Mouse (Mus musculus) midbrain, embryonic 15.5 days (tissue): Measurements from ENCODE around the gene Nudt21. TPM values are rescaled to one million over a fixed set of nuclear protein-coding genes. Genes with fewer than 3 reads are reported as not detected.
"Not testable (repeated sequence)": the region's sequence is repeated elsewhere in the genome, so short reads cannot be mapped to it uniquely, and the experiment has no call there.

Experiments
- ATAC-seq: fragments of 200-750 bp; cut with Nextera tagmentation; replicated peaks from 2 replicates; pipeline ENCODE4 v1.8.0; 2017; ENCODE audit warnings: moderate TSS enrichment
- H3K27ac ChIP-seq: fragments of 300-500 bp; sonication (generic); 2 replicates; pipeline ENCODE4 v1.5.1; 2015; ENCODE audit warnings: mild to moderate bottlenecking, inconsistent platforms
- H3K27me3 ChIP-seq: fragments of 300-500 bp; sonication (generic); replicated peaks from 2 replicates; pipeline ENCODE4 v1.6.1; 2015; ENCODE audit warnings: inconsistent platforms
- H3K36me3 ChIP-seq: fragments of 300-500 bp; sonication (generic); replicated peaks from 2 replicates; pipeline ENCODE4 v1.6.1; 2015; ENCODE audit warnings: inconsistent platforms
- H3K4me1 ChIP-seq: fragments of 300-500 bp; sonication (generic); 2 replicates; pipeline ENCODE4 v1.6.1; 2015; ENCODE audit warnings: inconsistent platforms
- H3K4me2 ChIP-seq: fragments of 300-500 bp; sonication (generic); 2 replicates; pipeline ENCODE4 v1.6.1; 2015; ENCODE audit warnings: inconsistent platforms, mild to moderate bottlenecking, moderate library complexity
- H3K4me3 ChIP-seq: fragments of 300-500 bp; sonication (generic); 2 replicates; pipeline ENCODE4 v1.5.1; 2015; ENCODE audit warnings: mild to moderate bottlenecking, inconsistent platforms
- H3K9ac ChIP-seq: fragments of 300-500 bp; sonication (generic); 2 replicates; pipeline ENCODE4 v1.6.1; 2015; ENCODE audit warnings: mild to moderate bottlenecking, inconsistent platforms
- H3K9me3 ChIP-seq: fragments of 300-500 bp; sonication (generic); 2 replicates; pipeline ENCODE4 v1.6.1; 2016; ENCODE audit warnings: inconsistent platforms
- WGBS: fragments of 180-500 bp; shearing (Covaris S2); methylation state at CpG from one replicate; pipeline ENCODE4 v1.1.7; 2015; ENCODE audit warnings: mixed read lengths; 5-methylcytosine and 5-hydroxymethylcytosine counted together
- polyA plus RNA-seq: library from polyadenylated mRNA; unstranded; fragments of >200 nt; fragmentation: Nextera tagmentation; extraction: Ambion mirVana; gene quantifications from 2 replicates; pipeline ENCODE4 v1.2.1, GENCODE M21; 2015

The Nudt21 gene
- 85.8 and 86.7 TPM in 2 replicates for polyA plus RNA-seq

- ATAC-seq, result peak; percentile 99
- 0% methylated on average over 39 of the region's 41 CpGs for WGBS
- H3K4me3 ChIP-seq, result peak within 1 kb of the TSS; percentile 98
- H3K4me1 ChIP-seq, result peaks cover 40% of the 10 kb centered on the region
- H3K36me3 ChIP-seq, result no peaks in the 10 kb centered on the region
- peak within 1 kb of the TSS; percentile 81 for H3K27ac ChIP-seq
- peak within 1 kb of the TSS; percentile 74 for H3K9ac ChIP-seq
- H3K27me3 ChIP-seq, result no peaks in the 10 kb centered on the region
- peak within 1 kb of the TSS; percentile 83 for H3K4me2 ChIP-seq
- no peaks in the 10 kb centered on the region for H3K9me3 ChIP-seq
Measured at GRCm38 (mm10) chr8:94036944-94037524, at the start of gene Nudt21, which contains the start of gene Ogfod1. Gene Nudt21, minus strand, starts transcription at chr8:94037031. Gene Ogfod1, plus strand, starts transcription at chr8:94037198.

GRCm38 (mm10) chr8:94076461-94077192 lies 39.8 kb upstream of the Nudt21 start:
- no peak overlapping the region for H3K4me3 ChIP-seq
- no peaks in the 10 kb centered on the region for H3K27me3 ChIP-seq
- WGBS, result 84% methylated on average over 12 of the region's 12 CpGs
- H3K9me3 ChIP-seq, result no peaks in the 10 kb centered on the region
- no peak for ATAC-seq
- 0 out of 2 replicates have a peak, but pooled peaks cover 21% of the 10 kb centered on the region for H3K36me3 ChIP-seq
- H3K4me1 ChIP-seq, result no peaks in the 10 kb centered on the region
- no peak overlapping the region for H3K9ac ChIP-seq
- H3K27ac ChIP-seq, result no peak overlapping the region
- H3K4me2 ChIP-seq, result no peak overlapping the region

GRCm38 (mm10) chr8:94068793-94069192 lies 32.0 kb upstream of the Nudt21 start:
- WGBS, result 93% methylated on average over 7 of the region's 7 CpGs
- no peak for ATAC-seq
- peaks cover 31% of the 10 kb centered on the region for H3K36me3 ChIP-seq

GRCm38 (mm10) chr8:94066121-94066863 lies 29.5 kb upstream of the Nudt21 start:
- ATAC-seq, result 0 out of 2 replicates have a peak, but pooled peaks have one; percentile 48
- H3K4me1 ChIP-seq, result no peaks in the 10 kb centered on the region

More at GRCm38 (mm10) chr8:94068793-94069192, 32.0 kb upstream of the Nudt21 start:
- no peaks in the 10 kb centered on the region for H3K4me1 ChIP-seq
- no peak overlapping the region for H3K9ac ChIP-seq
- no peak overlapping the region for H3K4me3 ChIP-seq
- no peak overlapping the region for H3K4me2 ChIP-seq
- H3K9me3 ChIP-seq, result no peaks in the 10 kb centered on the region
- no peak overlapping the region for H3K27ac ChIP-seq
- H3K27me3 ChIP-seq, result no peaks in the 10 kb centered on the region

GRCm38 (mm10) chr8:94057157-94057854 lies 20.5 kb upstream of the Nudt21 start:
- 54% methylated on average over 6 of the region's 6 CpGs for WGBS
- H3K27me3 ChIP-seq, result no peaks in the 10 kb centered on the region
- no peak overlapping the region for H3K27ac ChIP-seq
- H3K4me3 ChIP-seq, result no peak overlapping the region
- no peak for ATAC-seq
- no peaks in the 10 kb centered on the region for H3K9me3 ChIP-seq
- no peak overlapping the region for H3K4me2 ChIP-seq
- no peaks in the 10 kb centered on the region for H3K4me1 ChIP-seq
- peaks cover 41% of the 10 kb centered on the region; the same call in 1 of the 2 replicates for H3K36me3 ChIP-seq
- H3K9ac ChIP-seq, result no peak overlapping the region

More at GRCm38 (mm10) chr8:94066121-94066863, 29.5 kb upstream of the Nudt21 start:
- no peak overlapping the region for H3K4me3 ChIP-seq
- H3K9me3 ChIP-seq, result no peaks in the 10 kb centered on the region
- no peaks in the 10 kb centered on the region for H3K27me3 ChIP-seq
- peaks cover 36% of the 10 kb centered on the region for H3K36me3 ChIP-seq
- no peak overlapping the region for H3K27ac ChIP-seq
- 19% methylated on average over 11 of the region's 11 CpGs for WGBS
- H3K9ac ChIP-seq, result no peak overlapping the region
- H3K4me2 ChIP-seq, result no peak overlapping the region

GRCm38 (mm10) chr8:94052696-94053095 lies 15.9 kb upstream of the Nudt21 start:
- ATAC-seq, result no peak
- no peak overlapping the region for H3K27ac ChIP-seq
- no peak overlapping the region for H3K4me2 ChIP-seq
- no peak overlapping the region for H3K9ac ChIP-seq
- H3K9me3 ChIP-seq, result no peaks in the 10 kb centered on the region
- no peaks in the 10 kb centered on the region for H3K27me3 ChIP-seq
- no peak overlapping the region for H3K4me3 ChIP-seq
- 91% methylated on average over 12 of the region's 12 CpGs for WGBS
- H3K36me3 ChIP-seq, result peaks cover 29% of the 10 kb centered on the region; the same call in 1 of the 2 replicates
- H3K4me1 ChIP-seq, result no peaks in the 10 kb centered on the region

GRCm38 (mm10) chr8:94047845-94048244 lies 11.0 kb upstream of the Nudt21 start:
- 90% methylated on average over 2 of the region's 2 CpGs for whole genome bisulfite sequencing
- no peak overlapping the region for H3K4me2 ChIP-seq
- ATAC-seq, result no peak
- no peak overlapping the region for H3K9ac ChIP-seq
- H3K27ac ChIP-seq, result no peak overlapping the region
- H3K4me3 ChIP-seq, result no peak overlapping the region
- no peaks in the 10 kb centered on the region for H3K27me3 ChIP-seq
- no peaks in the 10 kb centered on the region for H3K9me3 ChIP-seq
- H3K36me3 ChIP-seq, result peaks cover 15% of the 10 kb centered on the region; the same call in 1 of the 2 replicates
- H3K4me1 ChIP-seq, result no peaks in the 10 kb centered on the region

GRCm38 (mm10) chr8:94037806-94038205 lies 975 bp upstream of the Nudt21 start:
- no peak for ATAC-seq
- H3K9me3 ChIP-seq, result no peaks in the 10 kb centered on the region
- peak overlapping the region; percentile 75 for H3K4me2 ChIP-seq
- no peaks in the 10 kb centered on the region for H3K36me3 ChIP-seq
- H3K27ac ChIP-seq, result peak overlapping the region; percentile 79; the same call in 1 of the 2 replicates
- H3K4me3 ChIP-seq, result peak overlapping the region; percentile 98
- peak overlapping the region; percentile 67 for H3K9ac ChIP-seq
- no peaks in the 10 kb centered on the region for H3K27me3 ChIP-seq
- peaks cover 40% of the 10 kb centered on the region for H3K4me1 ChIP-seq
- WGBS, result 7% methylated on average over 15 of the region's 15 CpGs

- H3K27ac ChIP-seq, result peak overlapping the region; percentile 81
- peaks cover 40% of the 10 kb centered on the region for H3K4me1 ChIP-seq
- peak; percentile 92 for ATAC-seq
- WGBS, result under 1% methylated on average over 22 of the region's 32 CpGs
- H3K4me3 ChIP-seq, result peak overlapping the region; percentile 98
- peak overlapping the region; percentile 83 for H3K4me2 ChIP-seq
- H3K36me3 ChIP-seq, H3K27me3 ChIP-seq, H3K9me3 ChIP-seq: not testable (repeated sequence)
- peak overlapping the region; percentile 74 for H3K9ac ChIP-seq
Measured at GRCm38 (mm10) chr8:94036541-94036940, 290 bp downstream of the Nudt21 start.

GRCm38 (mm10) chr8:94035200-94035599 lies 1.6 kb downstream of the Nudt21 start:
- Histone ChIP-seq H3K4me3 (peak overlapping the region; percentile 98), H3K9ac (0 out of 2 replicates have a peak overlapping the region, but pooled peaks have one; percentile 12)
- WGBS, result 61% methylated on average over 5 of the region's 5 CpGs

GRCm38 (mm10) chr8:94033601-94034000 lies 3.2 kb downstream of the Nudt21 start:
- no peak overlapping the region for H3K9ac ChIP-seq

More at GRCm38 (mm10) chr8:94035200-94035599, 1.6 kb downstream of the Nudt21 start:
- Histone ChIP-seq H3K4me2 (peak overlapping the region; percentile 83), H3K36me3 (0 out of 2 replicates have a peak, but pooled peaks cover 6% of the 10 kb centered on the region), H3K4me1 (peaks cover 40% of the 10 kb centered on the region), H3K27me3 (no peaks in the 10 kb centered on the region), H3K27ac (no peak overlapping the region), H3K9me3 (no peaks in the 10 kb centered on the region)
- no peak for ATAC-seq

More at GRCm38 (mm10) chr8:94033601-94034000, 3.2 kb downstream of the Nudt21 start:
- Histone ChIP-seq H3K9me3 (no peaks in the 10 kb centered on the region), H3K4me1 (peaks cover 35% of the 10 kb centered on the region), H3K27ac (no peak overlapping the region), H3K27me3 (no peaks in the 10 kb centered on the region), H3K36me3 (peaks cover 17% of the 10 kb centered on the region), H3K4me3 (no peak overlapping the region), H3K4me2 (0 out of 2 replicates have a peak overlapping the region, but pooled peaks have one; percentile 1)
- WGBS, result 29% methylated on average over 3 of the region's 3 CpGs
- ATAC-seq, result no peak
